Mouse (Mus musculus): ENCODE measurements around the gene Rabgap1l.

DNA sequence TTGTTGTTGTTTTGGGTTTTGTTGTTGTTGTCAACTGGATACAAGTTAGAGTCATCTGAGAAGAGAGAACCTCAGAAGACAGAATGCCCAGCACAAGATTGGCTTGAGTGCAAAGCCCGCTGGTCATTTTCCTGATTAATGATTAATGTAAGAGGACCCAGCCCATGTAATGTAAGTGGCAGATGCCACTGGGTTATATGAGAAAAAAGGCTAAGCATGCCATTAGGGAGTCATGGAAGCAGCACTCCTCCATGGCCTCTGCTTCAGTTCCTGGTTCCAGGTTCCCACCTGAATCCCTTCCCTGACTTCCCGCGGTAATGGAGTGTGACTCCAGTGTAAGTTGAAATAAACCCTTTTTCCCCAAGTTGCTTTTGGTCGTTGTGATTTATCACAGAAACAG, 480.4 kb downstream of the Rabgap1l start:
- TF ChIP-seq CTCF (IDR thresholded peaks at IDR 0.05; ENCODE audit: insufficient read depth, low read length) (no peak), POLR2A (IDR thresholded peaks at IDR 0.05; ENCODE audit: borderline replicate concordance, extremely low read depth, low read depth, low read length) (no peak)
